Mouse (Mus musculus) liver, adult 2 months (tissue): ENCODE measurements around the gene 4930518I15Rik. TPM values are rescaled to one million over a fixed set of nuclear protein-coding genes. Genes with fewer than 3 reads are reported as not detected.
"Not testable (repeated sequence)": the region's sequence is repeated elsewhere in the genome, so short reads cannot be mapped to it uniquely, and the experiment has no call there.

Source experiments
- DNase-seq: peaks from one replicate; pipeline ENCODE4 v3.0.0-alpha.2; 2011; ENCODE audit warnings: low read depth, low spot score; ENCODE audit errors: extremely low read depth
- H3K27ac ChIP-seq: fragments of 200-500 bp; replicated peaks from 2 replicates; pipeline ENCODE4 v1.5.1; 2012; ENCODE audit warnings: low read depth, mild to moderate bottlenecking, control low read depth, inconsistent platforms, low read length; ENCODE audit not compliant: insufficient read depth
- H3K27me3 ChIP-seq: fragments of 200-500 bp; 2 replicates; pipeline ENCODE4 v1.6.1; 2012; ENCODE audit warnings: mild to moderate bottlenecking, moderate library complexity, low read length, inconsistent platforms; ENCODE audit not compliant: control insufficient read depth, insufficient read depth
- H3K36me3 ChIP-seq: fragments of 200-500 bp; 2 replicates; pipeline ENCODE4 v1.6.1; 2012; ENCODE audit warnings: low read length, inconsistent platforms; ENCODE audit not compliant: control insufficient read depth, insufficient read depth
- H3K4me1 ChIP-seq: fragments of 200-500 bp; 2 replicates; pipeline ENCODE4 v1.6.1; 2011; ENCODE audit warnings: low read length; ENCODE audit not compliant: control insufficient read depth, insufficient read depth
- H3K4me3 ChIP-seq: fragments of 200-500 bp; 2 replicates; pipeline ENCODE4 v1.5.1; 2011; ENCODE audit warnings: low read depth, mild to moderate bottlenecking, control low read depth, low read length, moderate library complexity; ENCODE audit not compliant: insufficient read depth
- H3K79me2 ChIP-seq: fragments of 200-500 bp; 2 replicates; pipeline ENCODE4 v1.6.1; 2012; ENCODE audit warnings: inconsistent platforms, mild to moderate bottlenecking, low read length, moderate library complexity; ENCODE audit not compliant: control insufficient read depth, insufficient read depth
- H3K9ac ChIP-seq: fragments of 200-500 bp; 2 replicates; pipeline ENCODE4 v1.6.1; 2012; ENCODE audit warnings: low read depth, mild to moderate bottlenecking, control low read depth, inconsistent platforms, low read length
- CTCF ChIP-seq: fragments of 200-500 bp; IDR thresholded peaks from 2 replicates; pipeline ENCODE4 v1.5.1; 2011; ENCODE audit warnings: low read depth, low read length, control low read depth
- POLR2A ChIP-seq: fragments of 200-500 bp; IDR thresholded peaks from 2 replicates; pipeline ENCODE4 v1.6.1; 2011; ENCODE audit warnings: low read length, control low read depth; ENCODE audit not compliant: insufficient read depth; ENCODE audit errors: extremely low read depth
- WGBS: fragments of 180-500 bp; shearing (Covaris S2); methylation state at CpG from one replicate; pipeline ENCODE4 v1.1.7; 2018; 5-methylcytosine and 5-hydroxymethylcytosine counted together
- polyA plus RNA-seq: library from polyadenylated mRNA; depleted of rRNA; stranded (reverse); fragments of >200 nt; gene quantifications from 2 replicates; pipeline ENCODE4 v1.2.3, GENCODE M21; 2012
- total RNA-seq: library from RNA; depleted of rRNA; stranded (reverse); fragments of >200 nt; gene quantifications from 2 replicates; pipeline ENCODE4 v1.2.3, GENCODE M21; 2014

The 4930518I15Rik gene
- total and polyA plus RNA-seq, 2 experiments: 0.55 to 1.1 TPM

DNA sequence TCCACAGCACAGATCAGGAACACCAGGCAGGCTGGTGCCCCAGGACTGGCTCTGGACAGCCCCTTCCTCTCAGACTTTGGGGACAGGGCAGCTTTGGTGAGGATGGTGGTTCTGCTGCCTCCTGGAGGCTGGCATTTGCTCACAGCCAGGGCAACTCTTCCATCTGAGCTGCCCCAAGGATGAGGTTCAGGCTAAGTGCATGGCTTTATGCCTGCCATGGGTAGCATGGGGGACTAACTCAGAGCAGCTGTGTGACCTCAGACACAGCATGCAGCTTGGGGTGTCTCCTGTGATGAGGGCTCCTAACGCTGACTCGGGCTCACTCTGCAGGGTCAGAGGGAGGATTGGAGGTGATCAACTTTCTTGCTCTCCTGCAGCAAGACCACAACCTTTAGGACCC lies 27.9 kb upstream of the 4930518I15Rik start:
- H3K4me3 ChIP-seq, H3K27me3 ChIP-seq, H3K9ac ChIP-seq, H3K36me3 ChIP-seq, H3K4me1 ChIP-seq, H3K79me2 ChIP-seq, DNase-seq, H3K27ac ChIP-seq: not testable (repeated sequence)
- 85% methylated on average over 2 of the region's 2 CpGs for WGBS
- TF ChIP-seq CTCF: 0 out of 2 replicates have a peak, but pooled peaks have one; percentile 0

DNA sequence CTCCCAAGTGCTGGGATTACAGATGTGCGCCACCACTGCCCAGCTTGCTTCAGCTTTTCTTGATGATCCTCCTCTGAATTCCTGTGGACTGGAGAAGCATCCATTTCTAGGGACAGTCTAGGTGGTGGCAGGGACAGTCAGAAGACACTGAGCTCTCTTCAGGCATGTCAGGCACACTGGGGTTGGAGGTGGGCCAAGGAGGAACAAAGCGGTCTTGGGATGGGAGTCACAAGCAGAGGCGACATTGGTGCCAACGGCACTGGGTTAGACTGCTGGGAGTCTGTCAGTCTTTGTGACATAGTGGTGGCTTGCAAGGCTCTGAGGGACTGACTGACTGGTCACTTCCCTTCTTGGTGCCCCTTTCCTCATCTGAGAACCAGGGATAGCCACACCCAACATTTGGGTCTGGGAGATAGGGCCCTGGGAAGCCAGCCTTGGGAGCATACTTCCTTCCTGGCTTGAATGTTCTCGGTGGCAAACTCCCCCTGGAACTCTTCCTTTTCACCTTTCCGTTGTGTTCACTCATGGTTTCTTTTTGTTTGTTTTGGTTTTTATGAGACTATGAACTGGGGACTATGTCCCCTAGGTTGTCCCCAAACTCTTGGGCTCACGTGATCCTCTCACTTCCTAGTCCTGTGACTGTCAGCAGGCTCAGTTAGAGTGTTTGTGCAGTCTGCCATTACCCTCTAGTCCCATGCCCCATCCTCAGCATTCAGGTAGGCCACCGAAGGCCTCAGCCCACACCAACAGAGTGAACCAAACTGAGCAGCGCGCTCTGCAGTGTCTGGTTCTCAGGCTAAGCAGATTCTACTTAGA lies 26.9 kb upstream of the 4930518I15Rik start:
- H3K4me1 ChIP-seq: no peaks in the 10 kb centered on the region
- TF ChIP-seq POLR2A (no peak), CTCF (no peak)
- no peaks in the 10 kb centered on the region for H3K36me3 ChIP-seq
- no peaks in the 10 kb centered on the region for H3K79me2 ChIP-seq
- no peak overlapping the region for H3K9ac ChIP-seq
- no peaks in the 10 kb centered on the region for H3K27me3 ChIP-seq
- no peak overlapping the region for H3K4me3 ChIP-seq
- DNase-seq: no peak
- WGBS: 78% methylated on average over 10 of the region's 10 CpGs
- H3K27ac ChIP-seq: no peak overlapping the region

- H3K4me3 ChIP-seq: no peak overlapping the region
- 53% methylated on average over 10 of the region's 10 CpGs for WGBS
- TF ChIP-seq CTCF (no peak), POLR2A (no peak)
- no peaks in the 10 kb centered on the region for H3K27me3 ChIP-seq
- no peaks in the 10 kb centered on the region for H3K36me3 ChIP-seq
- no peaks in the 10 kb centered on the region for H3K4me1 ChIP-seq
- no peak overlapping the region for H3K27ac ChIP-seq
- H3K9ac ChIP-seq: no peak overlapping the region
- H3K79me2 ChIP-seq: no peaks in the 10 kb centered on the region
- no peak for DNase-seq
Measured at GRCm38 (mm10) chr2:156882431-156883001, 24.8 kb upstream of the 4930518I15Rik start.

DNA sequence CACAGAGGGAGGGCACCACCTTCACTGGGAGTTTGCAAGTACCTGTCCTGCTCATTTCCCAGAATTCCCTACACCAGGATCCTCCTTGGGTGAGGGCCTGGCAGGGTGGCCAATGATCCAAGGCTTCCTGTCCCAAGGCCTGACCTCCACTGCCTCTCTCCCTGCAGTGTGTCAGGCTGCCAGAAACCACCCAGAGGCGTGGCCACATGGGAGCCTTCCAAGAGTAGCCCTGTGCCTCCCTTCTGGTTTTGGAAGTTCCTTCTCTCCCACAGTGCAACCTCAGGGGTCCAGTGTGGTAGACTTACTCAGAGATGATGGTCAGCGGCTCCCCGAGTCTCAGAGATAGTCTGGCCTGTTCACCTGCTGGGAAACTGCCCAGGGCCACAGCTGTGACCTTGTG lies 21.8 kb upstream of the 4930518I15Rik start:
- TF ChIP-seq POLR2A: no peak
- no peak for TF ChIP-seq CTCF
- no peaks in the 10 kb centered on the region for H3K36me3 ChIP-seq
- no peak for DNase-seq
- H3K4me3 ChIP-seq: no peak overlapping the region
- 87% methylated on average over 3 of the region's 3 CpGs for WGBS
- H3K9ac ChIP-seq: no peak overlapping the region
- H3K79me2 ChIP-seq: no peaks in the 10 kb centered on the region
- no peaks in the 10 kb centered on the region for H3K27me3 ChIP-seq
- H3K27ac ChIP-seq: no peak overlapping the region
- H3K4me1 ChIP-seq: no peaks in the 10 kb centered on the region

DNA sequence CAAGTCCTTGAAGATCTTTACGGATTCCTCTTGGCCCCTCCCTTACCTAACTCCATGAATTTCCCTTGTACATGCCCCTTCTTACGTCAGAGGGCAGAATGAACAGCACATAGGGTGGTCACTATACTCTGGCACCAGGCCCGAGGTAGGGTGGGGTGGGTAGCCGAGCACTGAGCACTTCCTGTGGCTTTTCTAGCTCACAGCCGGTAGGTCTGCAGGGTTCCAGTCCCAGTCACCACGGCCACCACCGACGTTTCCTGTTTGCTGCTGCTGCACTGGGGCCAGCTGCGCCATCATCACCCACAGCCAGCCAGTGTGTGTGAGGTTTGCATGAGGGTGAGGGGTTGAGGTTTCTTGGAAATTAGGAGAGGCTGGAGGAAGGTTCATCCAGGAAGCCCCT lies 20.0 kb upstream of the 4930518I15Rik start:
- no peak overlapping the region for H3K27ac ChIP-seq
- no peak overlapping the region for H3K9ac ChIP-seq
- H3K79me2 ChIP-seq: no peaks in the 10 kb centered on the region
- H3K4me1 ChIP-seq: no peaks in the 10 kb centered on the region
- no peaks in the 10 kb centered on the region for H3K27me3 ChIP-seq
- WGBS: 55% methylated on average over 9 of the region's 9 CpGs
- TF ChIP-seq POLR2A (no peak), CTCF (no peak)
- DNase-seq: no peak
- H3K4me3 ChIP-seq: no peak overlapping the region
- peaks cover 13% of the 10 kb centered on the region for H3K36me3 ChIP-seq
